Mouse (Mus musculus) C2C12 (cell line): Measurements from ENCODE around the gene Cfap43. TPM values are rescaled to one million over a fixed set of nuclear protein-coding genes. Genes with fewer than 3 reads are reported as not detected.

Experiments used
- H3K27me3 ChIP-seq: one replicate; pipeline ENCODE4 v1.6.1; 2011; ENCODE audit not compliant: control insufficient read depth, insufficient read depth, insufficient read length
- H3K36me3 ChIP-seq: one replicate; pipeline ENCODE4 v1.6.1; 2011; ENCODE audit not compliant: control insufficient read depth, insufficient read depth
- H3K4me3 ChIP-seq: one replicate; pipeline ENCODE4 v1.5.1; 2011; ENCODE audit warnings: mild to moderate bottlenecking, control low read depth; ENCODE audit not compliant: poor library complexity, insufficient read depth, severe bottlenecking
- H3K79me2 ChIP-seq: one replicate; pipeline ENCODE4 v1.6.1; 2011; ENCODE audit not compliant: control insufficient read depth, insufficient read depth
- H3K79me3 ChIP-seq: one replicate; pipeline ENCODE4 v1.6.1; 2011; ENCODE audit warnings: low read depth, control low read depth
- H3ac ChIP-seq: one replicate; pipeline ENCODE3; 2011; ENCODE audit warnings: low read depth; ENCODE audit not compliant: control insufficient read depth, insufficient read length
- CEBPB ChIP-seq: IDR thresholded peaks from one replicate; pipeline ENCODE4 v1.6.1; 2011; ENCODE audit warnings: low read depth, mild to moderate bottlenecking, control low read depth, moderate library complexity
- CTCF ChIP-seq: IDR thresholded peaks from one replicate; pipeline ENCODE4 v1.5.1; 2011; ENCODE audit not compliant: control insufficient read depth, insufficient read depth, insufficient read length
- FOSL1 ChIP-seq: IDR thresholded peaks from one replicate; pipeline ENCODE4 v1.8.0; 2011; ENCODE audit warnings: mild to moderate bottlenecking, low read length; ENCODE audit not compliant: poor library complexity, insufficient read depth, severe bottlenecking
- MAX ChIP-seq: IDR thresholded peaks from one replicate; pipeline ENCODE4 v1.6.1; 2011; ENCODE audit warnings: mild to moderate bottlenecking, control low read depth
- MYOD1 ChIP-seq: IDR thresholded peaks from one replicate; pipeline ENCODE4 v1.6.1; 2011; ENCODE audit warnings: low read depth; ENCODE audit not compliant: control insufficient read depth, insufficient read length
- MYOG ChIP-seq: IDR thresholded peaks from one replicate; pipeline ENCODE4 v1.6.1; 2011; ENCODE audit not compliant: control insufficient read depth, insufficient read length; ENCODE audit errors: extremely low read depth
- USF1 ChIP-seq: IDR thresholded peaks from one replicate; pipeline ENCODE4 v1.6.1; 2011; ENCODE audit warnings: low read depth, mild to moderate bottlenecking, control low read depth, moderate library complexity
- microRNA-seq: library from miRNA; unstranded; fragments of <30 nt; microRNA quantifications from one replicate; pipeline ENCODE4, GENCODE M21; 2019; ENCODE audit warnings: borderline microRNAs expressed
- polyA plus RNA-seq: library from polyadenylated mRNA; unstranded; fragments of >200 nt; fragmentation: generic; extraction: Trizol; gene quantifications from one replicate; pipeline ENCODE4 v1.2.1, GENCODE M21; 2012; ENCODE audit warnings: missing spikeins

Cfap43 gene
- polyA plus RNA-seq, 1 experiment: 0.07 TPM

GRCm38 (mm10) chr19:47697067-47697466 lies 222.0 kb downstream of the Cfap43 start:
- Histone ChIP-seq H3K4me3 (no peak overlapping the region), H3K79me3 (no peaks in the 10 kb centered on the region), H3ac (no peak overlapping the region), H3K79me2 (no peaks in the 10 kb centered on the region), H3K36me3 (no peaks in the 10 kb centered on the region), H3K27me3 (no peaks in the 10 kb centered on the region)
- no peak for TF ChIP-seq FOSL1
- no peak for TF ChIP-seq USF1
- no peak for TF ChIP-seq MAX
- TF ChIP-seq CTCF: no peak
- TF ChIP-seq CEBPB: no peak
- TF ChIP-seq MYOG: no peak
- TF ChIP-seq MYOD1: no peak

GRCm38 (mm10) chr19:47696411-47696810 lies 222.7 kb downstream of the Cfap43 start:
- no peak overlapping the region for H3ac ChIP-seq
- no peaks in the 10 kb centered on the region for H3K36me3 ChIP-seq
- H3K27me3 ChIP-seq: no peaks in the 10 kb centered on the region
- H3K79me3 ChIP-seq: no peaks in the 10 kb centered on the region
- H3K4me3 ChIP-seq: no peak overlapping the region
- TF ChIP-seq MYOD1 (no peak), CTCF (no peak), USF1 (no peak), MYOG (no peak), MAX (no peak), FOSL1 (no peak), CEBPB (no peak)
- no peaks in the 10 kb centered on the region for H3K79me2 ChIP-seq

- Histone ChIP-seq H3K79me3 (no peaks in the 10 kb centered on the region), H3K4me3 (no peak overlapping the region), H3K27me3 (no peaks in the 10 kb centered on the region), H3ac (no peak overlapping the region), H3K79me2 (no peaks in the 10 kb centered on the region), H3K36me3 (no peaks in the 10 kb centered on the region)
- no peak for TF ChIP-seq CTCF
- TF ChIP-seq MYOD1: no peak
- TF ChIP-seq CEBPB: no peak
- no peak for TF ChIP-seq USF1
- no peak for TF ChIP-seq FOSL1
- TF ChIP-seq MAX: no peak
These were observed 223.4 kb downstream of the Cfap43 start for GRCm38 (mm10) chr19:47695725-47696124.

GRCm38 (mm10) chr19:47691994-47692393 lies 227.1 kb downstream of the Cfap43 start, which contains the start of gene Col17a1:
Gene Col17a1, minus strand, starts transcription at chr19:47692094.
- H3K79me2 ChIP-seq: no peaks in the 10 kb centered on the region
- no peaks in the 10 kb centered on the region for H3K79me3 ChIP-seq
- H3K4me3 ChIP-seq: no peak within 1 kb of the TSS
- no peak for TF ChIP-seq USF1
- TF ChIP-seq FOSL1: no peak
- TF ChIP-seq CEBPB: no peak
- no peak for TF ChIP-seq MAX
- TF ChIP-seq CTCF: no peak
- TF ChIP-seq MYOG: no peak
- TF ChIP-seq MYOD1: no peak
- no peaks in the 10 kb centered on the region for H3K36me3 ChIP-seq
- no peaks in the 10 kb centered on the region for H3K27me3 ChIP-seq
- no peak within 1 kb of the TSS for H3ac ChIP-seq

GRCm38 (mm10) chr19:47689592-47689991 lies 229.5 kb downstream of the Cfap43 start:
- H3K79me3 ChIP-seq: no peaks in the 10 kb centered on the region
- no peak overlapping the region for H3K4me3 ChIP-seq
- H3ac ChIP-seq: no peak overlapping the region
- TF ChIP-seq CEBPB (no peak), MYOG (no peak), MYOD1 (no peak), CTCF (no peak), FOSL1 (no peak)
- no peaks in the 10 kb centered on the region for H3K27me3 ChIP-seq
- no peaks in the 10 kb centered on the region for H3K79me2 ChIP-seq
- no peaks in the 10 kb centered on the region for H3K36me3 ChIP-seq

Small RNA genes lying within 50 kb of the gene (microRNA-seq; reads per million reads assigned to microRNA genes)
- gene Gm22240: 0.24 reads per million
- not detected for gene Mir8090

Other genes with a start within 250 kb of the Cfap43 start
- 0.13 TPM for gene Col17a1, start 227.2 kb downstream of the Cfap43 start, polyA plus RNA-seq
- gene Sfr1, start 187.6 kb downstream of the Cfap43 start, polyA plus RNA-seq: 74.9 TPM
- gene Gsto1, start 64.3 kb downstream of the Cfap43 start, polyA plus RNA-seq: 272 TPM
- 2.6 TPM for gene Gsto2, start 53.8 kb downstream of the Cfap43 start, polyA plus RNA-seq
- 66.5 TPM for gene Itprip, start within 50 bp of the Cfap43 start, polyA plus RNA-seq
- not detected for gene Cfap58, start 18.4 kb upstream of the Cfap43 start, polyA plus RNA-seq